Mouse (Mus musculus) forelimb bud, embryonic 11.5 days (tissue): ENCODE data around the gene Gm20388.
A peak's percentile ranks its signal among the peaks of the same experiment; 100 is the strongest.

Experiments
- DNase-seq: peaks from one replicate; pipeline ENCODE4 v3.0.0-alpha.2; 2012; ENCODE audit warnings: low read depth, low spot score

Gene Gm20388

GRCm38 (mm10) chr8:121371287-121371686 lies 1460.6 kb downstream of the Gm20388 start:
- DNase-seq, result no peak

DNA sequence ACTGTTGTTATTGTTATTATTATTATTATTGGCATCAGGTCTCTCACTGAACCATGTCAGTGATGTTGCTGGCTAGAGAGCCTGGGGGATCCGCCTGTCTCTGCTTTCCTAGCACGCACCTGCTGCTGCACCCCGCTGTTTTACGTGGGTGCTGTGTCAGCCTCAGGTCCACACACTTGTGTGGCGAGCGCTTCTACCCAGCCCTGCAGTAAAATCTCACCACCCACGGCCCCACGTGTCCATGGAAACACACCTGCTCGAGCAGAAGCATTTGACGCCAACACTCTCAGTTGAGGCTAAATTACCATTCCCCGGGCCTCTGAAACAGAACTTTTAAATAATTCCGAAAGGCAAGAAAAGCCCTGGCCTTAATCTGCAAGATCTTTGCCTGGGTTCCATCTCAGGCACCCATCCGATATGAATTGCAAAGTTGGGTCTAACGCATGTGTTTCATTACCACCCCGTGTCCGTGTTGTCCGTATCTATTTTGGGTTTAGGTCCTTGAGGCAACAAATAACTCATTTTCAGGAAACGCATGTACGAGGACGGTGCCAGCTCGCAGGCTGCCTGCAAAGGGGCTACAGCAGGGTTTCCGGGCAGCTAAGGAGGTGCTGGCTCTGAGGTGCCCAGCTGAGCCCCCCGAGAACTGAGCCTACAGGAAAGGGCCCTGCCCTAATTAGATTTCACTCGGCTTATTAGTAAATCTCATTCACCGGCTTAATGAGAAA lies 1461.4 kb downstream of the Gm20388 start:
- no peak for DNase-seq

DNA sequence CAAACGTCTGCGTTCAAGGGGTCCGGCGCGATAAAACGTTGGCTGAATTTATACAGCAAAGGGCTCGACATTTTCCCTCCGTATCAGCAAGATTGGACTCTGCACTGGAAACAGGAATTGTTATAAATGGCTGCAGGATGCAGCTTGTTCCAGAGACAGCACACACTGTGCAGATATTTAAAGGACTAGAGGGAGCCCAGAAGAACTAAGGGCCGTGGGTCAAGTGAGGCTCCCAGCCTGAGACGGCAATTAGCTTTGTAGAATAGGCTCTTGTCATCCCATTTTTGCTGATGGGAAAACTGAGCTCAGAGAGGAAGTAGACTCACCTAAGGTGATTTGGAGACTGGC lies 1462.0 kb downstream of the Gm20388 start:
- DNase-seq, result no peak

DNA sequence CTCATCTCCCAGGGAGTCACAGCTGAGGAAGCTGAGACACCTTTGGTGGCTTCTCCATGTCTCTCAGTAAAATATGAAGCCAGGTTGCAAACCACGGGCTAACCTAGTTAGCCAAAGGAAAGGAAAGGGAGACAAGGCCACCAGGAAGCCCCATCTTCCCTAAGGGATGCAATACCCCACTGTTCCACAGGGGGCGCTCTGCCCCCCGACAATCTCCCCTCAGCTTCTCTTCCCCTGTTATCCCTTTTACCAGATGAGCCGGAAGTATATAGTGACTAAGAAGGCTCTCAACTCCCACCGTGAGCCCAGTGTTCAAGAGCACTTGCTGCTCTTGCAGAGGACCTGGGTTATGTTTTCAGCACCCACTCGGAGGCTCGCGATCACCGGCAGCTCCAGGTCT lies 1463.6 kb downstream of the Gm20388 start:
- no peak for DNase-seq

- DNase-seq, result peak; percentile 66
Measured at GRCm38 (mm10) chr8:121374777-121375176, 1464.1 kb downstream of the Gm20388 start.

GRCm38 (mm10) chr8:121376116-121376950 lies 1465.7 kb downstream of the Gm20388 start:
- DNase-seq, result no peak

DNA sequence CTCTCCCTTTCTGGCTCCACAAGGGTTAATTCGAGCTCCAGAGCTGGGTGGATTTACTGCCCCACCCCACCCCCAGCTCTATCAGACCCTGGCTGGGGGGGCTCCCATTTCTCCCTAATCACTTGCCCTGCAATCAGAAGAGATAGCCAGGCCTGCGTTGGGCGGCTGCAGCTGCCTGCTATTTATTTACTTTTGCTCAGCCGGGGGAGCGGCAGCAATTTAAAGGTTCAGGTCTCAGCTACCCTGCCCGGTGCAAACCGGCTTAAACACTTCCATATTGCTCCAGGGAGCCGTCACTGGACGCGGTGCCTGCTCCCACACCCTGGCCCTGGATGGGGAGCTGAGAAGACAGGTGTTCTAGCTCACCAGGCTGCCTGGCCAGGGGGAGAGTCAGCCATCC lies 1467.0 kb downstream of the Gm20388 start:
- DNase-seq, result peak; percentile 73

GRCm38 (mm10) chr8:121379387-121379786 lies 1468.7 kb downstream of the Gm20388 start:
- DNase-seq, result no peak

DNA sequence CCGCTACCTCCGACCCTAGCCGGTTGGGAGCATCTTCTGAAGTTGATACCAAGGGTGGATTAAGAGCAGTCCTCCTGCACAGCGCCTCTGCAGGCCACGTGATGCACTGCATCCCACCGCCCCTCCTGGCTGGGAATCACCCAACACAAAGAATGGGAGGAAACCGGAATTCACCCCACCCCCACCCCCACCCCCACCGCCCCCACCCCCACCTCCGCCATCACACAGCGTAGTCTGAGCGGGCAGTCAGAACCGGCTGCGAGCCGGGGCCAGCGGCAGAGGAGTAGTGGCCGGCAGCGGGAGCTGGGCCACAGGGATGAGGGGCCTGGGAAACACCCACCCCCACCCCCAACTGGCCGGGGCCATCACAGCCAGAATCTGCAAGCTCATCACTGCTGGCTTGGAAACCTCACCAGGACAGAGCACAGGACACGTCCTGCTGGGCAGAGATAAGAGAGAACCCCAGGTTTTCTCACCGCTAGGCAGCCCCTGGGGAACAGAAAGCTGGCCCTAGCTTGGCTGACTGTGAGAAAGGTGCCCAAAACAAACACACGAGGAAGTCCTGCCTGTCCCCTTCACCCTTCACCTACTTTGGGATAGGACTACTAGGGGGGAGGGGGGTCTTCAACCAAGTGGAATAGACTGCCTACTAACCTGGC lies 1472.1 kb downstream of the Gm20388 start:
- DNase-seq, result peak; percentile 90

DNA sequence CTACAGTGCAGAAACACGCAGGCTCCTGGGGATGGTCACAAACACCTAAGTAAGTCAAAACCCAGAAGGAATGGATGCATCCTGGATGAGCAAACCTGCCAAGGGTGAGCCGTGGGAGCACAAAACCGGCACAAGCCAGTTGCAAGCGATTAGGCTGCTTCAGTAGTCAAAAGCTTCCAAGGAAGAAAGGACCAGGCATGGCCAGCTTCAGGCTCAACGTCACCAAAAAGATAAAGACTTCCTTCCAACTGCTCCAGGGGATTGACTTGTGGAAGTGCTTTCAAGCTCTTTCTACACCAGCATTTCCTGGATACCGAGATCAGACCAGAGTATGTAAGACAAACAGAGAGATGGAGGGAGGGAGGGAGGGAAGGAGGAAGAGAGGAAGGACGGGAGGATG lies 1474.9 kb downstream of the Gm20388 start:
- no peak for DNase-seq

DNA sequence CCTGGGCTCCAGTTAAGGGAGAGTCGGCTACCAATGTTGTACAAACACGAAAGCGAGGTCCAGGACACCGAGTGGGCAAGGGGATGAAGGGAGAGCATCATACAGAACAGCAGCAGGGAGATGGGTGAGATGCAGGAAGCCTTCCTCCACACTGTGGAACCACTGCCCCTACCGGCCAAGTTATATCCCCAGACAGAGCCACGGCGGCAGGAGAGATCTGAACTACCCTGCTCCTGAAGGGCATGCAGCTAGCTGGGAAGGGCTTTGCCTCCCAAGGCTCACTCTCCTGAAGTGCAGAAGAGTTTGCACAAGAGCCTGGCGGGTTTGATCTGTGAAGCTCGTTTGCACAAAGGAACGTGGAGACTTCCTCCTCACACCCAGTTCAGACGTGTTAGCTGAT lies 1480.0 kb downstream of the Gm20388 start:
- no peak for DNase-seq

GRCm38 (mm10) chr8:121391254-121391653 lies 1480.6 kb downstream of the Gm20388 start:
- DNase-seq, result no peak

GRCm38 (mm10) chr8:121391771-121392170 lies 1481.1 kb downstream of the Gm20388 start:
- no peak for DNase-seq

GRCm38 (mm10) chr8:121392482-121392881 lies 1481.8 kb downstream of the Gm20388 start:
- DNase-seq, result no peak

GRCm38 (mm10) chr8:121393111-121393510 lies 1482.5 kb downstream of the Gm20388 start:
- DNase-seq, result no peak

DNA sequence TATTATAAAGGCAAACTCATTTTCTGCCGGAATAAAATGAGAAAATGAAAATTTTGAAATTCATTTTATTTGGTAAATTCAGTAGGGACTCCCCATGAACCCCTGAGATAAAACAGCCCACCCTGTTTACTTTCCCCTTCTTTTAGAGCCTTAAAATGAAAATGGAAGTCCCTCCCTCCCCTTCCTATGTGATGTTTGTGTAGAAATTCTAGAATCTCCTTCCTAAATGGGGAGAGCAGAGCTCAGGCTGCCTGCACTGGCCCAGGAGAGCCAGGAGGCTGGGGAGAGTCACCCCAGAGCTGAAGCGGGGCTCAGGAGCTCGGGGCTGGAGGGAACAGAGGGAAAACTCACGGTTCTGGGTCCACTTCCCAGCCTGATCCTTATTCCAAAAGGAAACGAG lies 1484.0 kb downstream of the Gm20388 start:
- DNase-seq, result no peak

DNA sequence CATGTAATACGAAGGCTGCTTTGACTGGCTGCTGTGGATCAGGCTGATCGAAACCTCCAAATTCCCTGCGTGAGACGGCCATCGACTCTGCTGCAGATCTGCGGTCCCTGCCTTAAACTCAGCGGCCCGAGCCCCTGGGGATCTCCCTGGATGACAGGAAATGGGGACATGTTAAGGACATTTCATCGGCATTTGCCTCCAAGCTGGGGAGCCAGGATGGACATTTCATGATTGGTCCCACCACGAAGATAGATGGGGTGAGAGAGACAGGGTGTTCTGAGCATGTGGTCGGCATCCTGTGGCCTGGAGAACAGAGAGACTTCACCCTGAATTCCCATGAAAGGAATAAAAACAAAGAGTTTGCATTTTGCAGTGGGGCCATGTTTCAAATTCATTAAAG lies 1484.7 kb downstream of the Gm20388 start:
- DNase-seq, result no peak

GRCm38 (mm10) chr8:121396151-121396550 lies 1485.5 kb downstream of the Gm20388 start:
- DNase-seq, result no peak

DNA sequence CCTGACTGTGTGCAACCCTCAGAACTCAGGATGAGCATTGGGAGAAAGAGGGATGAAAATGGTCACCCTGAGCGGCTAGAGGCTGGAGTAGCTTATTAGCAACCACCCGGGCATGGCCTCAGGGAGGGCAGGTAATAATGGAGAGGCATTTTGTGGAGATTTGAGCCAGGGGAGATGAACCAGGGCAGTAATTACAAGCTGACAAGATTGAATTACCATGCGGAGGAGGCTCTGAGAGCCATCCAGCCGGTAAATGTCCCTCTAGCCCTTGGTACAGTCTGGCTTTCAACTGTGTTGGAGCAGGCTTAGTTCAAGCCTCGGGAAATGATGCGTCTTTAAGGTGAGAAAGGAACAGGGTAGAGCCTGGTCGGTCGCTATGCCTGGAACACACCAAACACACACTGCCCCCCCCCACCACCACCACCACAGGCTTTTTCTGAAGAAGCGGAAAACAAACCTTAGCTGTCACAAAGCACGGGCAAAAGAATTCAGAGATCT lies 1486.6 kb downstream of the Gm20388 start:
- DNase-seq, result no peak

DNA sequence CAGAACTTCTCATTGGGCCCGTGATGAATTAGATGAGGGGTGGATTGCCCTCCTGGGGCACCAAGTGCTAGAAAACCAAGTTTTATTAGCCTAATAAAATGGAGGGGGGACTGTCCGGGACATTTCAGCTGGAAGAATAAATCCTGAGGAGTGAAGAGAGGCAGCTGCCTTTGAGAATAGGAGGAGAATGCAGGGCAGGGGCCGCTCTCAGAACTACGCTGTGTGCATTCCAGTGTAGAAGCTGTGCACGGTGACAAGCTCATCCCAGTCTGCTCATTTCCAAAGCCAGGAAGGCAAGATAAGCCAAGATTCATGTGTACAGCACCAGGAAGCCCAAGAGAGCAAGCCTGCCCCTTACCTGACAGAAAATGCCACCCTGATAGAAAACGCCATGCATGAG lies 1487.4 kb downstream of the Gm20388 start:
- DNase-seq, result no peak

DNA sequence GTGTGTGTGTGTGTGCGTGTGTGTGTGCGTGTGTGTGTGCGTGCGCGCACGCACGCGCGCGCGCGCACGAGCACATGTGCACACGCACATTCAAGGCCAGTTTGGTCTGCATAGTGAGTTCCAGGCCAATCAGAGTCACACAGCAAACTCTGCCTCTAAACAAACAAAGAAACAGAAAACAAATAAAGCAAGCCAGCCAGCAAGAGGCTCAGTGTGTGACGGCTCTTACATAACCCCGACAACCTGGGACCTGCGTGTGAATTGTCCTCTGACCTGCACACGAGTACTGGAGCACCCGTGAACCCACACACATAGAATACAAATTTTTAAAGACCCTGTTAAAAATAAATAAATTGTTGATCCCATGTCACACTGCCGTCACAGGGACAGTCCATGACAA lies 1488.1 kb downstream of the Gm20388 start:
- no peak for DNase-seq

- no peak for DNase-seq
Measured at GRCm38 (mm10) chr8:121399173-121399572, 1488.5 kb downstream of the Gm20388 start.
